Mouse (Mus musculus) thymus, adult 2 months (tissue): Measurements from ENCODE around the gene Map1b. TPM values are rescaled to one million over a fixed set of nuclear protein-coding genes. Genes with fewer than 3 reads are reported as not detected.

Experiments used
- DNase-seq: peaks from one replicate; pipeline ENCODE4 v3.0.0; 2021
- H3K27ac ChIP-seq: fragments of 200-500 bp; 2 replicates; pipeline ENCODE4 v1.5.1; 2012; ENCODE audit warnings: low read length, control low read depth; ENCODE audit not compliant: control insufficient read depth, insufficient read depth
- H3K27me3 ChIP-seq: fragments of 200-500 bp; 2 replicates; pipeline ENCODE4 v1.6.1; 2012; ENCODE audit warnings: mild to moderate bottlenecking, low read length, moderate library complexity, mixed read lengths; ENCODE audit not compliant: control insufficient read depth, insufficient read depth
- H3K36me3 ChIP-seq: fragments of 200-500 bp; 2 replicates; pipeline ENCODE4 v1.6.1; 2012; ENCODE audit warnings: mild to moderate bottlenecking, low read length, moderate library complexity; ENCODE audit not compliant: control insufficient read depth, insufficient read depth
- H3K4me1 ChIP-seq: fragments of 200-500 bp; replicated peaks from 2 replicates; pipeline ENCODE4 v1.6.1; 2012; ENCODE audit warnings: low read length; ENCODE audit not compliant: control insufficient read depth, insufficient read depth
- H3K4me3 ChIP-seq: fragments of 200-500 bp; 2 replicates; pipeline ENCODE4 v1.5.1; 2012; ENCODE audit warnings: mild to moderate bottlenecking, low read length, control low read depth, moderate library complexity; ENCODE audit not compliant: control insufficient read depth, insufficient read depth
- CTCF ChIP-seq: fragments of 200-500 bp; IDR thresholded peaks from 2 replicates; pipeline ENCODE4 v1.5.1; 2012; ENCODE audit warnings: mild to moderate bottlenecking, control low read depth, low read length, moderate library complexity, borderline replicate concordance; ENCODE audit not compliant: control insufficient read depth, poor library complexity, insufficient read depth; ENCODE audit errors: extremely low read depth
- POLR2A ChIP-seq: fragments of 200-500 bp; IDR thresholded peaks from 2 replicates; pipeline ENCODE4 v1.6.1; 2012; ENCODE audit warnings: mild to moderate bottlenecking, low read length, control low read depth, moderate library complexity; ENCODE audit not compliant: control insufficient read depth, poor library complexity, insufficient read depth; ENCODE audit errors: extremely low read depth
- WGBS: fragments of 180-500 bp; shearing (Covaris S2); methylation state at CpG from one replicate; pipeline ENCODE4 v1.1.7; 2018; 5-methylcytosine and 5-hydroxymethylcytosine counted together
- polyA plus RNA-seq: library from polyadenylated mRNA; depleted of rRNA; stranded (reverse); fragments of >200 nt; gene quantifications from 2 replicates; pipeline ENCODE4 v1.2.3, GENCODE M21; 2012

The Map1b gene
- polyA plus RNA-seq, 1 experiment, result 0.92 TPM

- TF ChIP-seq CTCF (no peak), POLR2A (no peak)
- WGBS, result 57% methylated on average over 12 of the region's 12 CpGs
- H3K36me3 ChIP-seq, result no peaks in the 10 kb centered on the region
- H3K4me3 ChIP-seq, result no peak overlapping the region
- H3K27ac ChIP-seq, result no peak overlapping the region
- no peak for DNase-seq
- H3K4me1 ChIP-seq, result peaks cover 21% of the 10 kb centered on the region
- no peaks in the 10 kb centered on the region for H3K27me3 ChIP-seq
Measured at GRCm38 (mm10) chr13:99398149-99398701, 118.1 kb downstream of the Map1b start.

GRCm38 (mm10) chr13:99397228-99397627 lies 119.1 kb downstream of the Map1b start:
- peaks cover 21% of the 10 kb centered on the region for H3K4me1 ChIP-seq
- TF ChIP-seq POLR2A (no peak), CTCF (no peak)
- no peaks in the 10 kb centered on the region for H3K27me3 ChIP-seq
- no peaks in the 10 kb centered on the region for H3K36me3 ChIP-seq
- DNase-seq, result no peak
- H3K4me3 ChIP-seq, result no peak overlapping the region
- H3K27ac ChIP-seq, result no peak overlapping the region
- 98% methylated on average over 7 of the region's 7 CpGs for WGBS

GRCm38 (mm10) chr13:99395531-99395930 lies 120.8 kb downstream of the Map1b start:
- WGBS, result 98% methylated on average over 12 of the region's 12 CpGs
- TF ChIP-seq CTCF, result no peak
- no peak for TF ChIP-seq POLR2A
- H3K27ac ChIP-seq, result no peak overlapping the region

GRCm38 (mm10) chr13:99394694-99395093 lies 121.6 kb downstream of the Map1b start:
- Histone ChIP-seq H3K4me3 (no peak overlapping the region), H3K27ac (no peak overlapping the region), H3K4me1 (peaks cover 21% of the 10 kb centered on the region), H3K27me3 (no peaks in the 10 kb centered on the region), H3K36me3 (no peaks in the 10 kb centered on the region)
- no peak for TF ChIP-seq POLR2A
- TF ChIP-seq CTCF, result no peak
- 69% methylated on average over 3 of the region's 3 CpGs for WGBS
- DNase-seq, result no peak

More at GRCm38 (mm10) chr13:99395531-99395930, 120.8 kb downstream of the Map1b start:
- Histone ChIP-seq H3K36me3 (no peaks in the 10 kb centered on the region), H3K27me3 (no peaks in the 10 kb centered on the region), H3K4me1 (peaks cover 21% of the 10 kb centered on the region), H3K4me3 (no peak overlapping the region)
- no peak for DNase-seq

- Histone ChIP-seq H3K4me3 (no peak overlapping the region), H3K27ac (no peak overlapping the region), H3K4me1 (peaks cover 12% of the 10 kb centered on the region), H3K27me3 (no peaks in the 10 kb centered on the region), H3K36me3 (no peaks in the 10 kb centered on the region)
- no peak for TF ChIP-seq CTCF
- TF ChIP-seq POLR2A, result no peak
- DNase-seq, result no peak
- WGBS, result 93% methylated on average over 3 of the region's 3 CpGs
Measured at GRCm38 (mm10) chr13:99393128-99393527, 123.2 kb downstream of the Map1b start.

GRCm38 (mm10) chr13:99391417-99391816 lies 124.9 kb downstream of the Map1b start:
- no peak for TF ChIP-seq POLR2A
- Histone ChIP-seq H3K27ac (no peak overlapping the region), H3K4me1 (peaks cover 4% of the 10 kb centered on the region; the same call in 1 of the 2 replicates), H3K4me3 (no peak overlapping the region), H3K36me3 (no peaks in the 10 kb centered on the region), H3K27me3 (no peaks in the 10 kb centered on the region)
- WGBS, result 93% methylated on average over 3 of the region's 3 CpGs
- no peak for DNase-seq
